Mouse (Mus musculus) E14TG2a.4 (cell line): ENCODE data around the gene Bbx.

Source experiments
- CTCF ChIP-seq: conservative IDR thresholded peaks from 2 replicates; pipeline ENCODE4 v1.5.1; 2014; ENCODE audit warnings: low read length
- POU5F1 ChIP-seq: IDR thresholded peaks from 2 replicates; pipeline ENCODE4 v1.6.1; 2014; ENCODE audit warnings: low read length, borderline replicate concordance

GRCm38 (mm10) chr16:50430515-50430877 lies 1.7 kb downstream of the Bbx start:
- TF ChIP-seq CTCF: no peak
- no peak for TF ChIP-seq POU5F1
